Mouse (Mus musculus) gastrocnemius, postnatal 4 days (tissue): ENCODE measurements around the gene Tmem53. TPM values are rescaled to one million over a fixed set of nuclear protein-coding genes. Genes with fewer than 3 reads are reported as not detected.
A peak's percentile ranks its signal among the peaks of the same experiment; 100 is the strongest.

ENCODE experiments used
- DNase-seq, 2 experiments: peaks; one replicate each; pipeline ENCODE4 v3.0.0; 2021 to 2022; ENCODE audit warnings: low spot score in 2 of 2, mixed read lengths in 2 of 2
- total RNA-seq, 2 experiments: library from RNA; stranded (reverse); gene quantifications; 2 replicates each; pipeline ENCODE4 v1.2.3; 2021

Gene Tmem53
- total RNA-seq, 2 experiments from 2014 or later, result 11.5 to 13.8 TPM

DNA sequence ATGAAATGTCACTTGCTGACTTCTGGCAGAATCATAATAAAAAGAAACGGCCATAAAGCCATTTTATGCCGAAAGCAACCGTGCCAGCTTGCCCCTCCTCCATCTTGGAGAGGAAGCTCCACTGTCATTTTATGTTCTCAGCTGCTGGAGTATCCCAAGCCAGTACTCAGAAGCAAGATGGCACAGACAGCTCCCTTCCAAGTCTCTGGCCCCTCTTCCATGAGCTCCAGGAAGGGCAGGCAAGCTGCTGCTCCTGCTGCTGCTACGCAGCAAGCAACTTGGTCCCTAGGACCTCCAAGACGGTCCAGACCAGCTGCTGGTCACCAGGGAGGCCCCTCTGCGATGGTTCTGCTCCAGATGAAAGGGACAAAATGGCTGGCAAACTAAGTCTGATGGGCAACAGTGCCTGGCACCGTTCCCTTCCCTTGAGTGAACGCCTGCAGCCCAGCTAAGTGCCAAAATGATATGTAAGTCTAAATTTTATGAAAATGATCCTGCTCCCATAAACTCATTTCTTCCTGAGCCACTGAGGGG, 28.7 kb downstream of the Tmem53 start:
- DNase-seq, result no peak

DNA sequence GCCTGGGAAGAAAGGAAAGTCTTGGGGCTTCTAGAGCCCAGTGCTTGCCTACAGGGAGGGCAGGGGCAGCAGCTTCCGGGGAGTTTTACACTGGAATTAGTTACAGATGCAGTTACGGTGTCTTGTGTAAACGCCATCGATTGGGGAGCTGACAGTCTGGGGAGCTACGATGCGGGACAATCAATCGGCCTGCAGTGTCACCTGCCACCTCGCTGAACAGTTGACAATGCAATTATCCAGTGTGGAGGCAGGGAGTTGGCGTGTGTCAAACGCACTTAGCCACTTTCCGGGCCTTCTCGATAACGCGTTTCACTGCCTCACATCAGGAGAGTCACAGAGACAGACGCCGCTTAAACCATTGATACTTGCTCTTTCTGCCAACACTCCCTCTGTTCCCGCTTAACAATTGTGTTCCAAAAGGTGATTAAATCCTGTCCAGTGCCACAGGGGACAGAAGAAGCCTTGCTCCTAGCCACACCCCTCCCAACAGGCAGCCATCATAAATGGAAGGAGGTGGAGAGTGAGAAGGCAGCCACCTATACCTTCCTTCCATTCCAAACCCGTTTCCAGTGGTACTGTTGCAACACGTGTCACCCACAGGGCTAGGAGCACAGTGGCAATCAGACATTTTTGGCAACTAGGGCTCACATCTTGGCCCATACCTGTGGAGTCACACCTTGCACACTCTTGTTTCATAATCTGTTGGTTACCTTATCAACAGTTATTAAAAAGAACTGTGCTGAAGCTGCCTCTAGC, 29.5 kb downstream of the Tmem53 start:
- DNase-seq, result no peak

DNA sequence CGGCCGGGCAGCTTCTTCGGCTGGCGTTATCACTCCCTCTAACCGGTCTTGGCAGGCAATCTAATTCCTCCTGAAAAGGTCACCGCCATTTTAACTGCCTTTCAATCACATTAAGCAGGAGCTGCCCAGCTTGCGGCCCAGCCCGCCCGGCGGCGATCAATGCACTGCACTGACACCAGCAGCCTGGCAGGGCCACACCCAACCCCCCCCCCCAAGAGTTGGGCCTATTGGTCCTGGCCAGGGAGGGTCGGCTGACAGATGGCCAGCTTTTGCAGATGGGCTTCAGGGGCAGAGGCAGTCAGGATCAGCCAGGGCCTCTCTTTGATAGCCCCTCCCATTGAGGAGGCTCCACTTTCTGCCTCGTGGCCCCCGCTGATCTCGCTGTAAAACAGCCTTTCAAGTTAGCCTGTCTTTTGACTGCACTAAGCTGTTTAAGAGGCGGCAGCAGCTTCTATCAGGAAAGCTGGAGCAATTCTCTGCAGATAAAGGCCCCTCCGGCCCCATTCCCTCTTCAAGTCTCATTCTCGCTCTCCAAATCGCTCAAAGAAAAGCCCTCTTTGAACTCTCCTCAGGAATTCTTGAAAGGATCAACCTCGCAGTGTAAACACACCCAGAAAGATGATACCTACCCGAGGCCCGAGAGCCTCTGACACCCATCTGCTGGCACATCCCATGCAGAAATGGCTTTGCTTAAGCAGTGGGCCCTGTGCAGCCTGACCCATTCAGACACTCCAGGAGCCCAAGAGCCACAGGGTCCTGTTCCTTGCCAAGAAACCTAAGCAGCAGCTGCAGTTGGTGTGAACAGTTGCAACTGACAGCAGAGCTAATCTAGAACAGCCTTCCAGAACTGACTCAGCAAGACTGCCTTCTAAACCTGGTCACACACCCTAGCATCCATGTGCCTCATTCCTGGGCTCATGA, 31.8 kb downstream of the Tmem53 start:
- DNase-seq, result no peak

- DNase-seq, result no peak
Measured at GRCm38 (mm10) chr4:117284363-117284762, 32.6 kb downstream of the Tmem53 start.

- DNase-seq, result no peak
Measured at GRCm38 (mm10) chr4:117288277-117288926, 36.7 kb downstream of the Tmem53 start.

DNA sequence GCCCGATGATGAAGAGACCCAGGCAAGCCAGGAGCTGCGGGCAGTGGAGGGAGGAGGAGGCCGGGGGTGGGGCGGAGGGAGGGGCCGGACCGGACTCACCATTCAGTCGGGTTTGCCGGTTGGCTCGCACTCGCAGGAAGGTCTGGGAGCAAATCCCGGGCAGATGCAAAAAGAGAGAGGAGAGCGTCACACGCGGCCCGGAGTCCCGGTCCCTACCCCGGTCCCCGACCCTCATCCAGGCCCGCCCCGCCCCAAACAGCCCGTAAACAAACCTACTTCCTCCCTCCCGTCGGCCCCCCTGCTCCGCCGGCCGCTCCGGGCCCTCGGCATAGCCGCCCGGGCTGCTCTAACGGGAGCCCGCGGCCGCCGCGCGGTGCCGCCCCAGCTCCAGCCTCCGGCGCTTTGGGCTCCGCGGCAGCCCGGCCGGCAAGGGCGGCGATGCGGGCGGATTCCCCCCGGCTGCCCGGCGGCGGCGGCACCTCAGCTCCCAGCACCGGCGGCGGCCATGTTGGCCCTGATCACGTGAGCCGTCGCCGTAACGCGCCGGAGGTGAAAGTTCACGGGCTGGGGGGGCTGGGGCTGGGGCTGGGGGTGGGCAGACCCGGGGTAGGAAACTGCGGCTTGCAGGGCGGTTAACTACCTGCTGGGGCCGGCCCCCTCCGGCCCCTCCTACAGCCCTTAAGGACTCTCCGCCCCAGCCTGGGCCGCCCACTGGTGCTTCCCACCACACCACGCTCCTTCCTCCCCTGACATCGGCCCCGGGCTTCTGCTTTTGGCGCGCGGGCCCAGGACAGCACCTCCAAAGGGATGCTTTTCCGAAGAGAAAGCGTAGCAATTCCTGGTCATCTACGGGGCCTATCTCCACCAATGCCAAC, 37.4 kb downstream of the Tmem53 start:
- DNase-seq, result peak; percentile 68 to 83

DNA sequence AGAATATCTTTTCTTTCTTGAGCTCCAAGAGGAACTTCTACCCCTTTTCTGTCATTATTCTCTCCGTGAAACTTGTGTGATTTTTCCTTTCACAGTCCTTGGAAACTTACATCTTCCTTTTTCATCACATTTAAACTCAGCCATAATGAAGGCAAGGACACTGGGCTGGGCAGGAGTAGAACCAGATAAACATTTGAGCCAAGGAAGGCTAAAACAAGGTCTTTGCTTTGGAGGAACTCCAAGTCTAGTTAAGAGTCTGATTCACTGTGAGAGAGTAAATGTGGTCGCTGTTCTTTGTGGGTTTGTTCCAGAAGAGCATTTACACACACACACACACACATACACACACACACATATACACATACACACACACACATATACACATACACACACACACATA, 39.9 kb downstream of the Tmem53 start:
- no peak for DNase-seq

- no peak for DNase-seq
Measured at GRCm38 (mm10) chr4:117296849-117297593, 45.3 kb downstream of the Tmem53 start.

- DNase-seq, result no peak
Measured at GRCm38 (mm10) chr4:117297819-117298218, 46.1 kb downstream of the Tmem53 start.

DNA sequence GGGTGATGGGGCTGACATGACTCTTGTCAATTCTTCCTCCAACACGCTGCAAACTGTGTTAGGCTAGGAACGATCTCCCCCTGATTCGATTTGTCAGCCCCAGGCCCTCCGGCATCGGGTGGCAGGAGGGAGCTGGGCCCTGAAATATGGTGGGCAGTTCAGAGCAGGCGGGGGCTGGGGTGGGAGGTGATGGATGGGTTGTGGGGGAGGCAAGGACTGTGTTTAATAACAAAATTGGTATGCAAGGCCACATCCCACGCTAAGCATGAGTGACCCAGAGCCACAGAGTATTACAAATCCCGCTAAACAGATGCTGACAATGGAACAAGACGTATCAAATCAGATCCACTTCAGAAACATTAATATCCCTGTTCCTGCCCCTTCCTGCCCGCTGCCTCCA, 48.2 kb downstream of the Tmem53 start:
- no peak for DNase-seq

- no peak for DNase-seq
Measured at GRCm38 (mm10) chr4:117302027-117302806, 50.5 kb downstream of the Tmem53 start.

DNA sequence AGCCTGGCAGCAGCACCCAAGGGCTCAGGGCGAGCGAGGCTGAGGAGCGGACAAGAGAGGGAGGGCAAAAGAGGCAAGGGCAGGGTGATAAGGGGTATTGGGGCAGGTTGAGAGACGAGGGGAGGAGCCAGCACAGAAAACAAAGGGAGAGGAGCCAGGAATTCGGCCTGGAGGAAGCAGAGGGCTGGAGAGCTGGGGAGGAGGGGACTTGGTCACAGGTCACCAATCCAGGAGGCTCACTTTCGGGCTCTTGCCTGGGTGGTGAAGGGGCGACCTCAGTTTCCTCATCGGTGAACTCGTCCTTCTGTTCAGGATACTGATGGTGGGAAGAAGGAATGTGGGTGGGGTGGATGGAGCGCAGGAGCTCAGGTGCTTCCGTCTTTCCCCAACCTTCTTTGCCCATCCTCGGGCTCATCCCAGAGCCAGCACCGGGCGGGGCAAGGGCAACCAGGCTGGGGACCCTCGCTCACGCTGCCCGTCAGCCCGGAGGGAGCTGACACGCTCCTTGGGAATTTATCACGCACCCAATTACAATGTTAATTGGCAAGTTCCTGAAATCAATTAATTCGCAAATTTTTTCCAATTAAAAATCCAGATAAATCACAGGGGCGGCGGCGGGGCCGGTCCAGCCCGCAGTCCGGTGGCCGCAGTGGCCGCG, 52.0 kb downstream of the Tmem53 start:
- DNase-seq, result no peak

DNA sequence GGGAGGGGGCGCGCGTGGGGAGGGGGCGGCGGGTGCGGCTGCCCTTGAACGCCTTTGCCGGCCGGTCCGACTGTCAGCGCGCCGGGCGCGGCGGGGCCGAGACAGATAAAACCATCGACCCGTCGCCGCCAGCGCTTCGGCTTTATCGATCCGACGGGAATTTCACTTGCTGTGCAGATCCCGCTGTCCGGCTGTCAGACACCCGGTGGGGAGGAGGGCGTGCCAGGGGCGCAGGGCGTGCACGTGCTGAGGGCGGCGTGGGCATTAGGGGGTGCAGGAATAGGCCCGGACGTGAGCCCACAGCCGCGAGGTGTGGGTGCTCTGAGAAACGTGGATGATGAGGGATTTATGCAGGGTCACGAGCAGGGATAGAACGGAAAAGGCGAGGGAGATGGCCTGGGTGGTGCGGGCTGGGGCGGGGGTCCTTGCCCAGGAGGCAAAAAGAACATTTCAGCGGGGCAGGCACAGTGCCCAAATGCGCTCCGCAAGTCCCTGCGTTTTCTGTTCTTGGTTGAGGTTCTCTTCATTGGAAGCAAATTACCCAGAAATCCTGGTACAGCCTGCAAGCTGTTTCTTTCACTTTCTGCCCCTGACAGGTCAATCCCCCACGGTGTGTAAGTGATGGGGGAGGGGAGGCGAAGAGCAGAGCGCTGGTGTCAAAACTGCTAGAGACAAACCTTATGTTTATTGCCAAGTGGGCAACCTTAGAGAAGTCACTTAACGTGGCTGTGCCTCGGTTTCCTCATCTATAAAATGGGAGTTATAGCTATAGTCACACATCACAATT, 52.7 kb downstream of the Tmem53 start:
- DNase-seq, result no peak

- no peak for DNase-seq
Measured at GRCm38 (mm10) chr4:117305461-117305860, 53.7 kb downstream of the Tmem53 start.

- no peak for DNase-seq
Measured at GRCm38 (mm10) chr4:117307270-117307669, 55.5 kb downstream of the Tmem53 start.

GRCm38 (mm10) chr4:117309427-117309826, 57.7 kb downstream of the Tmem53 start:
- DNase-seq, result no peak

- DNase-seq, result no peak
Measured at GRCm38 (mm10) chr4:117311891-117312290, 60.1 kb downstream of the Tmem53 start.
